Comparison of ENCODE assay signal across 8 mouse cellular contexts in the genomic region with DNA sequence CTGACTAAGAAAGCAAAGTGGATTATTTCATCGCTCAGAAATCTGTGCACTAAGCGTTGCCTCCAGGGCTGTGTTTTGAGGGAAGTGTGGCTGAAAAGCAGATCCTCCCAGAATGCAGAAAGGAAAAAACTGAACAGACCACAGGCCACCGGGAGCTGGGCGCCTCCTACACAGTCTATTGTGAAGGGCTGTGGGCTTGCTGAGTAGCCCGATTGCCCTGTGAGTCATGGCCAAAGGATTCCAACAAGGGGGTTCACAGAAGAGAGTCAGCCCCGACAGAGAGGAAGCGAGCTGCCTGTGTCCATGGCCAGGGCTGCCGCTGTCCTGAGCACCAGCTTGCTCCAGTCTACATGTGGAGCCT. TPM values are rescaled to one million over a fixed set of nuclear protein-coding genes. Genes with fewer than 3 reads are reported as not detected.
DNase-seq lines count a peak whose midpoint lies in the region; ATAC-seq lines count a peak whose summit lies in the region.

No protein-coding gene starts in this region.

- peak overlapping the region; percentile 32 for H3K4me3 ChIP-seq in intestine, embryonic 16.5 days (ENCODE audit: low read length)
- no peak overlapping the region for H3K4me3 ChIP-seq in neural tube, embryonic 11.5 days (ENCODE audit: low read depth, low read length)

- peak; percentile 42 for DNase-seq in thymus, postnatal 4 days
- DNase-seq in thymus, adult 18-20 months = no peak
- DNase-seq in cerebellum, adult 8-10 months = peak; percentile 41
- DNase-seq in gastrocnemius, postnatal 25 days = peak; percentile 20
- DNase-seq in lung, adult 18-20 months = peak; percentile 52
- peak; percentile 46 for DNase-seq in neural tube, embryonic 11.5 days (ENCODE audit: low spot score)
- DNase-seq in c-Kit-positive CD71-positive TER-119-positive erythroid progenitor cells, embryonic 14.5 days (ENCODE audit: low spot score) = no peak

- H3K27ac ChIP-seq in intestine, embryonic 16.5 days (ENCODE audit: low read length) = peak overlapping the region; percentile 86
- peak overlapping the region; percentile 80 for H3K27ac ChIP-seq in neural tube, embryonic 11.5 days (ENCODE audit: low read depth, low read length)

- peak; percentile 64 for ATAC-seq in intestine, embryonic 16.5 days
- 0 out of 2 replicates have a peak, but pooled peaks have one; percentile 38 for ATAC-seq in neural tube, embryonic 11.5 days (ENCODE audit: insufficient read depth, low FRiP score, low TSS enrichment)

- peaks cover 23% of the 10 kb centered on the region; the same call in 1 of the 2 replicates for H3K4me1 ChIP-seq in intestine, embryonic 16.5 days (ENCODE audit: control insufficient read depth, insufficient read depth, low read length)
- peaks cover 47% of the 10 kb centered on the region for H3K4me1 ChIP-seq in neural tube, embryonic 11.5 days (ENCODE audit: control insufficient read depth, insufficient read depth, low read length)

- no peaks in the 10 kb centered on the region for H3K9me3 ChIP-seq in intestine, embryonic 16.5 days (ENCODE audit: control insufficient read depth, low read length)
- H3K9me3 ChIP-seq in neural tube, embryonic 11.5 days (ENCODE audit: control insufficient read depth, low read length) = no peaks in the 10 kb centered on the region

- H3K9ac ChIP-seq in intestine, embryonic 16.5 days (ENCODE audit: low read depth, low read length) = peak overlapping the region; percentile 53
- H3K9ac ChIP-seq in neural tube, embryonic 11.5 days (ENCODE audit: low read length) = peak overlapping the region; percentile 47

- peak overlapping the region; percentile 50 for H3K4me2 ChIP-seq in intestine, embryonic 16.5 days (ENCODE audit: low read depth, low read length)
- peak overlapping the region; percentile 31; the same call in 1 of the 2 replicates for H3K4me2 ChIP-seq in neural tube, embryonic 11.5 days (ENCODE audit: low read depth)

- 15% methylated on average over 8 of the region's 8 CpGs for WGBS in intestine, embryonic 16.5 days
- 13% methylated on average over 8 of the region's 8 CpGs for WGBS in neural tube, embryonic 11.5 days

- H3K36me3 ChIP-seq in intestine, embryonic 16.5 days (ENCODE audit: control insufficient read depth, insufficient read depth, low read length) = no peaks in the 10 kb centered on the region
- no peaks in the 10 kb centered on the region for H3K36me3 ChIP-seq in neural tube, embryonic 11.5 days (ENCODE audit: control insufficient read depth, insufficient read depth, low read length)

- H3K27me3 ChIP-seq in intestine, embryonic 16.5 days (replicated peaks; ENCODE audit: control insufficient read depth, insufficient read depth, low read length) = no peaks in the 10 kb centered on the region
- H3K27me3 ChIP-seq in neural tube, embryonic 11.5 days (ENCODE audit: control insufficient read depth, insufficient read depth, low read length) = no peaks in the 10 kb centered on the region

RNA-seq across cellular contexts. Expression of a gene that starts 12.4 kb away (rescaled TPM):
- total RNA-seq in gastrocnemius, postnatal 25 days (2021) = 1 to 10 TPM; 2.9 to 3.0 TPM
- polyA plus RNA-seq in intestine, embryonic 16.5 days (2015; fragmentation: Nextera tagmentation; extraction: Ambion mirVana) = 2.4 and 3.2 TPM in 2 replicates
- polyA plus RNA-seq in neural tube, embryonic 11.5 days (2014; fragmentation: Nextera tagmentation; extraction: Ambion mirVana) = 27.3 and 29.9 TPM in 2 replicates

Comparison
In these comparisons a context has a peak if more than half of its experiments do, and no peak if none do; other contexts are left out.
1. DNase-seq: peak in thymus, postnatal 4 days (single experiment), cerebellum, adult 8-10 months (single experiment), gastrocnemius, postnatal 25 days (single experiment), lung, adult 18-20 months (2 of 2) and neural tube, embryonic 11.5 days (single experiment); none in thymus, adult 18-20 months (0 of 2) and c-Kit-positive CD71-positive TER-119-positive erythroid progenitor cells, embryonic 14.5 days (single experiment).